ENCODE assay signal across 20 mouse cellular contexts in genomic region chr10:76028016-76028366, GRCm38 (mm10). TPM values are rescaled to one million over a fixed set of nuclear protein-coding genes. Genes with fewer than 3 reads are reported as not detected.
DNase-seq lines count a peak whose midpoint lies in the region; ATAC-seq and TF ChIP-seq lines count a peak whose summit lies in the region.
"Had no signal": no experiment of that assay in that cellular context is flagged by ENCODE, and none has a peak within 500 bp of the region (broad histone marks: within the 10 kb centered on the region; RNA-seq: fewer than 3 reads in every experiment).

No protein-coding gene starts in this region.

- no peak overlapping the region for H3K4me3 ChIP-seq in heart, embryonic 12.5 days
- no peak overlapping the region for H3K4me3 ChIP-seq in lung, postnatal 0 days (ENCODE audit: low read depth, low read length)
- H3K4me3 ChIP-seq: embryonic facial prominence, embryonic 12.5 days; forebrain, embryonic 15.5 days; heart, adult 2 months; heart, embryonic 13.5 days; hindbrain, embryonic 13.5 days had no signal

- no peak for TF ChIP-seq EP300 in lung, postnatal 0 days (IDR thresholded peaks at IDR 0.05)

- no peak overlapping the region for H3K9ac ChIP-seq in heart, embryonic 12.5 days
- H3K9ac ChIP-seq in lung, postnatal 0 days (replicated peaks; ENCODE audit: low read depth): no peak overlapping the region
- H3K9ac ChIP-seq: embryonic facial prominence, embryonic 12.5 days; forebrain, embryonic 15.5 days; heart, embryonic 13.5 days; hindbrain, embryonic 13.5 days had no signal

- DNase-seq in heart, postnatal 14 days: no peak
- peak; percentile 25 for DNase-seq in lung, postnatal 0 days (ENCODE audit: low spot score)
- no peak for DNase-seq in lung, postnatal 10 days
- DNase-seq in ES-CJ7 (ENCODE audit: low read depth, low spot score): peak; percentile 81
- peak; percentile 33 for DNase-seq in yolk sac, embryonic 10.5 days (ENCODE audit: low spot score)
- DNase-seq in Muller cell, postnatal 12 days (ENCODE audit: inconsistent ontology term): no peak
- DNase-seq in testis, postnatal 10 days (ENCODE audit: low spot score): no peak
- DNase-seq: adrenal gland, postnatal 14 days; cerebellum, adult 11-12 months; cerebellum, adult 9-10 months; cerebellum, postnatal 25 days; gastrocnemius, postnatal 36 days; heart, adult 2 months; heart, postnatal 4 days had no signal

- peaks cover 11% of the 10 kb centered on the region for H3K9me3 ChIP-seq in heart, embryonic 12.5 days (replicated peaks)
- no peaks in the 10 kb centered on the region for H3K9me3 ChIP-seq in lung, postnatal 0 days (ENCODE audit: low read length)
- H3K9me3 ChIP-seq: embryonic facial prominence, embryonic 12.5 days; forebrain, embryonic 15.5 days had no signal

- peaks cover 13% of the 10 kb centered on the region for H3K4me1 ChIP-seq in heart, embryonic 12.5 days (replicated peaks)
- no peaks in the 10 kb centered on the region for H3K4me1 ChIP-seq in lung, postnatal 0 days (ENCODE audit: insufficient read depth, low read depth, low read length)
- H3K4me1 ChIP-seq: hindbrain, embryonic 13.5 days had no signal

- H3K27ac ChIP-seq in heart, embryonic 12.5 days (ENCODE audit: poor library complexity, severe bottlenecking): no peak overlapping the region
- no peak overlapping the region for H3K27ac ChIP-seq in lung, postnatal 0 days (ENCODE audit: low read length)
- H3K27ac ChIP-seq: embryonic facial prominence, embryonic 12.5 days; forebrain, embryonic 15.5 days; heart, adult 2 months; hindbrain, embryonic 13.5 days; hindbrain, postnatal 0 days had no signal

- ATAC-seq in heart, embryonic 12.5 days (ENCODE audit: insufficient number of reproducible peaks, low FRiP score): no peak
- no peak for ATAC-seq in lung, postnatal 0 days
- ATAC-seq: forebrain, embryonic 15.5 days; hindbrain, postnatal 0 days had no signal

- no peaks in the 10 kb centered on the region for H3K36me3 ChIP-seq in heart, embryonic 12.5 days
- no peaks in the 10 kb centered on the region for H3K36me3 ChIP-seq in lung, postnatal 0 days (ENCODE audit: insufficient read depth, low read length)
- H3K36me3 ChIP-seq: embryonic facial prominence, embryonic 12.5 days; forebrain, embryonic 15.5 days; heart, embryonic 13.5 days; hindbrain, embryonic 13.5 days had no signal

- WGBS in heart, embryonic 12.5 days: 28% methylated on average over 4 of the region's 4 CpGs
- 13% methylated on average over 3 of the region's 4 CpGs for WGBS in lung, postnatal 0 days

- intact Hi-C loops in heart, postnatal 14 days (cut with DNase I): no loop called here

- H3K27me3 ChIP-seq in heart, embryonic 12.5 days (replicated peaks): no peaks in the 10 kb centered on the region
- no peaks in the 10 kb centered on the region for H3K27me3 ChIP-seq in lung, postnatal 0 days (replicated peaks; ENCODE audit: insufficient read depth, low read length)
- H3K27me3 ChIP-seq: embryonic facial prominence, embryonic 12.5 days; forebrain, embryonic 15.5 days; heart, embryonic 13.5 days; hindbrain, embryonic 13.5 days had no signal

- 0 out of 2 replicates have a peak overlapping the region, but pooled peaks have one; percentile 10 for H3K4me2 ChIP-seq in heart, embryonic 12.5 days
- H3K4me2 ChIP-seq in lung, postnatal 0 days (replicated peaks; ENCODE audit: low read depth, low read length): no peak overlapping the region
- H3K4me2 ChIP-seq: embryonic facial prominence, embryonic 12.5 days; forebrain, embryonic 15.5 days; heart, embryonic 13.5 days; hindbrain, embryonic 13.5 days had no signal

- TF ChIP-seq CTCF in lung, postnatal 0 days (IDR thresholded peaks at IDR 0.05): no peak

RNA-seq across cellular contexts. Expression of gene Zfp280b, which starts 4.5 kb away (rescaled TPM):
- 19.2 and 19.7 TPM in 2 replicates for polyA plus RNA-seq in heart, embryonic 12.5 days (2016; fragmentation: Nextera tagmentation; extraction: Ambion mirVana)
- 1 to 10 TPM; 8.6 to 9.5 TPM for total RNA-seq in heart, postnatal 14 days (2021)
- polyA plus RNA-seq in lung, postnatal 0 days (2015; fragmentation: Nextera tagmentation; extraction: Ambion mirVana): 8.8 and 9.4 TPM in 2 replicates

Comparison
In these comparisons a context has a peak if more than half of its experiments do, and no peak if none do; other contexts are left out.
1. DNase-seq: peak in lung, postnatal 0 days (single experiment), ES-CJ7 (single experiment) and yolk sac, embryonic 10.5 days (single experiment); none in heart, postnatal 14 days (0 of 2), lung, postnatal 10 days (single experiment), Muller cell, postnatal 12 days (single experiment) and testis, postnatal 10 days (single experiment).